Mouse (Mus musculus) testis, adult 2 months (tissue): ENCODE results near the gene Fdps.

Source experiments
- CTCF ChIP-seq: fragments of 200-500 bp; IDR thresholded peaks from 2 replicates; pipeline ENCODE4 v1.5.1; 2012; ENCODE audit warnings: low read depth, mild to moderate bottlenecking, inconsistent platforms, low read length, moderate library complexity; ENCODE audit not compliant: control insufficient read depth, insufficient read depth, insufficient replicate concordance
- POLR2A ChIP-seq: fragments of 200-500 bp; IDR thresholded peaks from 2 replicates; pipeline ENCODE4 v1.6.1; 2012; ENCODE audit warnings: low read depth, mild to moderate bottlenecking, inconsistent platforms, low read length, moderate library complexity; ENCODE audit not compliant: control insufficient read depth

- peak; percentile 50; the same call in 1 of the 2 replicates for TF ChIP-seq POLR2A
- no peak for TF ChIP-seq CTCF
Measured at GRCm38 (mm10) chr3:89101812-89102494, at the start of gene Fdps.
